Mouse (Mus musculus): ENCODE measurements around the gene Zfp534. TPM values are rescaled to one million over a fixed set of nuclear protein-coding genes. Genes with fewer than 3 reads are reported as not detected.

Zfp534 gene
- not detected in 2 replicates for polyA plus RNA-seq (2012; rRNA removed)

DNA sequence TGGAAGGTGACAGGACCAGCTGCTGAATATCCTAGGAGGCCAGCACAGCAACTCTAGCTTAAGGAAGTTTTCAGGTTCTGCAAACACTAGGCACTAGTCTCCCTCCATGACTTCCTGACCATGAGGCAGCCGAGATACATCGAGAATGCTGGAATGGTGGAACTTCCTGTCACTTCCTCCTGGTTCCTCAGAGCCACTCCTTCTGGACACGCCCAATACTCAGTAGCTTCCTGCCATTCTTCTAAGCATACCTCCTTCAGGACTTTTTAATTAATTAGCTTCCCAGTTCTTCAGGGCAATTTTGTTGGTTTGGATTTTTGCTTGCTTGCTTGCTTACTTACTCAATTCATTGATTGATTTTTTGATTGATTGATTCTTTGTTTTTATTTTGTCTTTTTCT, at the start of gene Zfp534:
Gene Zfp534, minus strand, starts transcription at position 101 of the 400 bp plus-strand sequence.

DNA sequence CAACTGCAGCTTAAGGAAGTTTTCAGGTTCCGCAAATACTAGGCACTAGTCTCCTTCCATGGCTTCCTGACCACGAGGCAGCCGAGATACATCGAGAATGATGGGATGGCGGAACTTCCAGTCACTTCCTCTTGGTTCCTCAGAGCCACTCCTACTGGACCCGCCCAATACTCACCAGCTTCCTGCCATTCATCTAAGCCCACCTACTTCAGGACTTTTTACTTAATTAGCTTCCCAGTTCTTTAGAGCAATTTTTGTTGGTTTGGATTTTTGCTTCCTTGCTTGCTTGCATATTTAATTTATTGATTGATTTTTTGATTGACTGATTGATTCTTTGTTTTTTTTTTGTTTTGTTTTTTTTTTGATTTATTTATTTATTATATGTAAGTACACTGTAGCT, 59.9 kb downstream of the Zfp534 start, which contains the start of gene Zfp979:
Gene Zfp979, minus strand, starts transcription at position 101 of the 400 bp plus-strand sequence.

Other genes with a start within 250 kb of the Zfp534 start
- not detected in 2 replicates for gene Zfp982, start 210.1 kb downstream of the Zfp534 start, polyA plus RNA-seq (2012; rRNA removed)
- 0.03 TPM in 1 of 2 replicates, not detected in the other for gene Gm16503, start 162.3 kb downstream of the Zfp534 start, polyA plus RNA-seq (2012; rRNA removed)
- not detected in 2 replicates for gene Zfp985, start 149.3 kb downstream of the Zfp534 start, polyA plus RNA-seq (2012; rRNA removed)
- 0.09 TPM in 1 of 2 replicates, not detected in the other for gene Zfp979, start 60.0 kb downstream of the Zfp534 start, polyA plus RNA-seq (2012; rRNA removed)
- 0.16 and 0.18 TPM in 2 replicates for gene Zfp984, start 107.2 kb upstream of the Zfp534 start, polyA plus RNA-seq (2012; rRNA removed)
- 0.33 and 0.36 TPM in 2 replicates for gene Zfp933, start 145.8 kb upstream of the Zfp534 start, polyA plus RNA-seq (2012; rRNA removed)
- gene Miip, start 166.3 kb upstream of the Zfp534 start, polyA plus RNA-seq (2012; rRNA removed), result 78.7 and 87.3 TPM in 2 replicates
- gene Fv1, start 166.4 kb upstream of the Zfp534 start, polyA plus RNA-seq (2012; rRNA removed), result 0.87 and 1.2 TPM in 2 replicates
- gene Mfn2, start 202.2 kb upstream of the Zfp534 start, polyA plus RNA-seq (2012; rRNA removed), result 42.5 and 48.6 TPM in 2 replicates
- gene Plod1, start 234.2 kb upstream of the Zfp534 start, polyA plus RNA-seq (2012; rRNA removed), result 58.8 and 82.3 TPM in 2 replicates
- gene 2510039O18Rik, start 238.3 kb upstream of the Zfp534 start, polyA plus RNA-seq (2012; rRNA removed), result 135 and 150 TPM in 2 replicates

Data from ovary, adult 2 months (tissue).